Mouse (Mus musculus): Measurements from ENCODE around the gene Tusc2. TPM values are rescaled to one million over a fixed set of nuclear protein-coding genes. Genes with fewer than 3 reads are reported as not detected.
A peak's percentile ranks its signal among the peaks of the same experiment; 100 is the strongest.

Gene Tusc2
- polyA plus RNA-seq, 1 experiment from 2014 or later, result 129 TPM

- Histone ChIP-seq H3K4me2 (no peak overlapping the region), H3K36me3 (no peaks in the 10 kb centered on the region), H3K4me3 (no peak overlapping the region), H3K27ac (replicated peaks) (no peak overlapping the region), H3K27me3 (no peaks in the 10 kb centered on the region), H3K9ac (no peak overlapping the region), H3K4me1 (replicated peaks) (peaks cover 31% of the 10 kb centered on the region), H3K9me3 (no peaks in the 10 kb centered on the region)
- 95% methylated on average over 7 of the region's 7 CpGs for WGBS
- no peak for ATAC-seq (ENCODE audit: low FRiP score, low read depth)
Measured at GRCm38 (mm10) chr9:107582509-107583062, 19.5 kb downstream of the Tusc2 start.

GRCm38 (mm10) chr9:107583174-107583573 is 20.1 kb downstream of the Tusc2 start:
- H3K4me1 ChIP-seq (replicated peaks), result peaks cover 34% of the 10 kb centered on the region

GRCm38 (mm10) chr9:107586504-107586903 is 23.4 kb downstream of the Tusc2 start:
- ATAC-seq (ENCODE audit: low FRiP score, low read depth), result no peak
- Histone ChIP-seq H3K4me3 (no peak overlapping the region), H3K27me3 (no peaks in the 10 kb centered on the region), H3K27ac (replicated peaks) (no peak overlapping the region), H3K9ac (no peak overlapping the region), H3K9me3 (no peaks in the 10 kb centered on the region), H3K36me3 (peaks cover 9% of the 10 kb centered on the region), H3K4me1 (replicated peaks) (peaks cover 21% of the 10 kb centered on the region), H3K4me2 (no peak overlapping the region; the same call in 1 of the 2 replicates)
- 93% methylated on average over 5 of the region's 5 CpGs for WGBS

More at GRCm38 (mm10) chr9:107583174-107583573, 20.1 kb downstream of the Tusc2 start:
- Histone ChIP-seq H3K9ac (no peak overlapping the region), H3K4me2 (no peak overlapping the region), H3K27ac (replicated peaks) (no peak overlapping the region), H3K4me3 (no peak overlapping the region), H3K9me3 (no peaks in the 10 kb centered on the region), H3K36me3 (no peaks in the 10 kb centered on the region), H3K27me3 (no peaks in the 10 kb centered on the region)
- WGBS, result 90% methylated on average over 14 of the region's 14 CpGs
- no peak for ATAC-seq (ENCODE audit: low FRiP score, low read depth)

- Histone ChIP-seq H3K4me2 (peak within 1 kb of the TSS; percentile 80), H3K36me3 (peaks cover 13% of the 10 kb centered on the region), H3K4me3 (peak within 1 kb of the TSS; percentile 75), H3K27me3 (no peaks in the 10 kb centered on the region), H3K4me1 (replicated peaks) (peaks cover 14% of the 10 kb centered on the region), H3K27ac (replicated peaks) (no peak within 1 kb of the TSS), H3K9me3 (no peaks in the 10 kb centered on the region), H3K9ac (peak within 1 kb of the TSS; percentile 45)
- peak; percentile 98 for ATAC-seq (ENCODE audit: low FRiP score, low read depth)
- 14% methylated on average over 43 of the region's 46 CpGs for WGBS
Measured at GRCm38 (mm10) chr9:107586974-107587832, 24.1 kb downstream of the Tusc2 start, which contains the start of gene Ifrd2. Gene Ifrd2, plus strand, starts transcription at chr9:107587642.

GRCm38 (mm10) chr9:107587833-107588639 is 25.0 kb downstream of the Tusc2 start:
- Histone ChIP-seq H3K4me1 (replicated peaks) (peaks cover 14% of the 10 kb centered on the region), H3K36me3 (peaks cover 14% of the 10 kb centered on the region), H3K4me3 (peak overlapping the region; percentile 75), H3K9ac (peak overlapping the region; percentile 45), H3K27ac (replicated peaks) (no peak overlapping the region), H3K27me3 (no peaks in the 10 kb centered on the region), H3K4me2 (peak overlapping the region; percentile 80), H3K9me3 (no peaks in the 10 kb centered on the region)
- WGBS, result 7% methylated on average over 33 of the region's 33 CpGs
- ATAC-seq (ENCODE audit: low FRiP score, low read depth), result no peak; the same call in 1 of the 2 replicates

- H3K9me3 ChIP-seq, result no peaks in the 10 kb centered on the region
- H3K36me3 ChIP-seq, result peaks cover 17% of the 10 kb centered on the region
- no peak overlapping the region for H3K9ac ChIP-seq
- WGBS, result 90% methylated on average over 25 of the region's 25 CpGs
- H3K4me3 ChIP-seq, result no peak overlapping the region
- no peak overlapping the region for H3K4me2 ChIP-seq
- H3K27ac ChIP-seq (replicated peaks), result no peak overlapping the region
- H3K27me3 ChIP-seq, result no peaks in the 10 kb centered on the region
- no peak for ATAC-seq (ENCODE audit: low FRiP score, low read depth)
- H3K4me1 ChIP-seq (replicated peaks), result peaks cover 19% of the 10 kb centered on the region
Measured at GRCm38 (mm10) chr9:107590058-107590772, 27.2 kb downstream of the Tusc2 start.

- WGBS, result 97% methylated on average over 6 of the region's 6 CpGs
- H3K9me3 ChIP-seq, result no peaks in the 10 kb centered on the region
- peaks cover 19% of the 10 kb centered on the region for H3K4me1 ChIP-seq (replicated peaks)
- no peak overlapping the region for H3K4me3 ChIP-seq
- no peak overlapping the region for H3K27ac ChIP-seq (replicated peaks)
- no peak for ATAC-seq (ENCODE audit: low FRiP score, low read depth)
- no peak overlapping the region for H3K4me2 ChIP-seq
- no peaks in the 10 kb centered on the region for H3K27me3 ChIP-seq
- H3K36me3 ChIP-seq, result peaks cover 17% of the 10 kb centered on the region
- no peak overlapping the region for H3K9ac ChIP-seq
Measured at GRCm38 (mm10) chr9:107590773-107591060, 27.7 kb downstream of the Tusc2 start.

- H3K27me3 ChIP-seq, result no peaks in the 10 kb centered on the region
- H3K4me1 ChIP-seq (replicated peaks), result peaks cover 14% of the 10 kb centered on the region
- WGBS, result 76% methylated on average over 11 of the region's 11 CpGs
- H3K9me3 ChIP-seq, result no peaks in the 10 kb centered on the region
- peak overlapping the region; percentile 21; the same call in 1 of the 2 replicates for H3K27ac ChIP-seq (replicated peaks)
- no peak overlapping the region for H3K9ac ChIP-seq
- H3K4me3 ChIP-seq, result no peak overlapping the region
- ATAC-seq (ENCODE audit: low FRiP score, low read depth), result no peak; the same call in 1 of the 2 replicates
- peaks cover 17% of the 10 kb centered on the region for H3K36me3 ChIP-seq
- no peak overlapping the region for H3K4me2 ChIP-seq
Measured at GRCm38 (mm10) chr9:107593101-107593976, 30.3 kb downstream of the Tusc2 start.

- Histone ChIP-seq H3K4me2 (no peak overlapping the region), H3K4me1 (replicated peaks) (0 out of 2 replicates have a peak, but pooled peaks cover 7% of the 10 kb centered on the region), H3K4me3 (no peak overlapping the region), H3K9me3 (no peaks in the 10 kb centered on the region), H3K36me3 (peaks cover 17% of the 10 kb centered on the region), H3K27ac (replicated peaks) (no peak overlapping the region), H3K9ac (no peak overlapping the region), H3K27me3 (no peaks in the 10 kb centered on the region)
- 81% methylated on average over 8 of the region's 8 CpGs for WGBS
- ATAC-seq (ENCODE audit: low FRiP score, low read depth), result no peak
Measured at GRCm38 (mm10) chr9:107594281-107595062, 31.4 kb downstream of the Tusc2 start.

Data from hindbrain, embryonic 15.5 days (tissue).